Mouse (Mus musculus) spleen, adult 2 months (tissue): ENCODE measurements around the gene Pmm1.
"Not testable (repeated sequence)": the region's sequence is repeated elsewhere in the genome, so short reads cannot be mapped to it uniquely, and the experiment has no call there.

Experiments used
- CTCF ChIP-seq: fragments of 200-500 bp; IDR thresholded peaks from 2 replicates; pipeline ENCODE4 v1.5.1; 2011; ENCODE audit warnings: mild to moderate bottlenecking, inconsistent platforms; ENCODE audit not compliant: insufficient read depth, insufficient read length, insufficient replicate concordance; ENCODE audit errors: extremely low read depth
- POLR2A ChIP-seq: fragments of 200-500 bp; IDR thresholded peaks from 2 replicates; pipeline ENCODE4 v1.6.1; 2011; ENCODE audit warnings: low read depth, low read length, inconsistent platforms

- TF ChIP-seq POLR2A, CTCF: not testable (repeated sequence)
Observed at GRCm38 (mm10) chr15:81970498-81970897, 9.8 kb upstream of the Pmm1 start.
